Mouse (Mus musculus): ENCODE data around the gene Runx2. TPM values are rescaled to one million over a fixed set of nuclear protein-coding genes. Genes with fewer than 3 reads are reported as not detected.

Runx2 gene
- total and polyA plus RNA-seq, 3 experiments = not detected

- Histone ChIP-seq H3K27ac (ENCODE audit: control insufficient read depth, low read depth, low read length) (no peak overlapping the region), H3K9ac (ENCODE audit: control insufficient read depth, low read depth, low read length, poor library complexity, severe bottlenecking) (no peak overlapping the region), H3K4me3 (ENCODE audit: control insufficient read depth in 1 of 2, insufficient read depth in 1 of 2, low read depth in 2 of 2, low read length in 2 of 2) (no peak overlapping the region), H3K79me2 (ENCODE audit: control insufficient read depth, insufficient read depth, low read length, poor library complexity) (no peaks in the 10 kb centered on the region), H3K27me3 (ENCODE audit: control insufficient read depth in 1 of 2, insufficient read depth in 2 of 2, low read length in 2 of 2) (no peaks in the 10 kb centered on the region), H3K36me3 (ENCODE audit: control insufficient read depth in 1 of 2, insufficient read depth in 2 of 2, low read length in 2 of 2) (no peaks in the 10 kb centered on the region), H3K9me3 (replicated peaks; ENCODE audit: insufficient read depth, low read length) (no peaks in the 10 kb centered on the region), H3K4me1 (ENCODE audit: control insufficient read depth in 1 of 2, insufficient read depth in 2 of 2, low read length in 2 of 2) (no peaks in the 10 kb centered on the region)
- no peak for DNase-seq (ENCODE audit: low read depth, low spot score)
- TF ChIP-seq HCFC1 (IDR thresholded peaks at IDR 0.05; ENCODE audit: low read depth, low read length) = no peak
- TF ChIP-seq JUND (IDR thresholded peaks at IDR 0.05; ENCODE audit: low read depth, low read length) = no peak
- no peak for TF ChIP-seq ZMIZ1 (IDR thresholded peaks at IDR 0.05; ENCODE audit: low read depth, low read length)
- TF ChIP-seq KAT2A (conservative IDR thresholded peaks at IDR 0.05; ENCODE audit: low read depth, low read length) = no peak
- TF ChIP-seq MAFK (IDR thresholded peaks at IDR 0.05; ENCODE audit: borderline replicate concordance, low read depth, low read length) = no peak
- TF ChIP-seq NELFE (IDR thresholded peaks at IDR 0.05; ENCODE audit: low read depth, low read length) = no peak
- no peak for TF ChIP-seq SMC3 (IDR thresholded peaks at IDR 0.05; ENCODE audit: low read depth, low read length)
- no peak for TF ChIP-seq POLR2AphosphoS5 (IDR thresholded peaks at IDR 0.05; ENCODE audit: borderline replicate concordance, low read depth, low read length)
These were observed 249.2 kb downstream of the Runx2 start for GRCm38 (mm10) chr17:44565311-44565831.

GRCm38 (mm10) chr17:44564611-44565198, 249.9 kb downstream of the Runx2 start:
- Histone ChIP-seq H3K4me3 (ENCODE audit: control insufficient read depth in 1 of 2, insufficient read depth in 1 of 2, low read depth in 2 of 2, low read length in 2 of 2) (no peak overlapping the region), H3K9me3 (replicated peaks; ENCODE audit: insufficient read depth, low read length) (no peaks in the 10 kb centered on the region), H3K27me3 (ENCODE audit: control insufficient read depth in 1 of 2, insufficient read depth in 2 of 2, low read length in 2 of 2) (no peaks in the 10 kb centered on the region), H3K79me2 (ENCODE audit: control insufficient read depth, insufficient read depth, low read length, poor library complexity) (no peaks in the 10 kb centered on the region), H3K36me3 (ENCODE audit: control insufficient read depth in 1 of 2, insufficient read depth in 2 of 2, low read length in 2 of 2) (no peaks in the 10 kb centered on the region), H3K9ac (ENCODE audit: control insufficient read depth, low read depth, low read length, poor library complexity, severe bottlenecking) (no peak overlapping the region), H3K27ac (ENCODE audit: control insufficient read depth, low read depth, low read length) (no peak overlapping the region), H3K4me1 (ENCODE audit: control insufficient read depth in 1 of 2, insufficient read depth in 2 of 2, low read length in 2 of 2) (no peaks in the 10 kb centered on the region)
- no peak for DNase-seq (ENCODE audit: low read depth, low spot score)
- TF ChIP-seq CHD2 (IDR thresholded peaks at IDR 0.05; ENCODE audit: low read length) (no peak), ELF1 (IDR thresholded peaks at IDR 0.05; ENCODE audit: low read depth, low read length) (no peak)

- TF ChIP-seq SMC3 (IDR thresholded peaks at IDR 0.05; ENCODE audit: low read depth, low read length) (no peak), TBP (IDR thresholded peaks at IDR 0.05; ENCODE audit: low read depth, low read length) (no peak), RCOR1 (IDR thresholded peaks at IDR 0.05; ENCODE audit: low read depth, low read length) (no peak), MXI1 (IDR thresholded peaks at IDR 0.05; ENCODE audit: low read depth, low read length) (no peak)
- Histone ChIP-seq H3K9ac (ENCODE audit: control insufficient read depth, low read depth, low read length, poor library complexity, severe bottlenecking) (no peak overlapping the region), H3K4me1 (ENCODE audit: control insufficient read depth in 1 of 2, insufficient read depth in 2 of 2, low read length in 2 of 2) (no peaks in the 10 kb centered on the region), H3K9me3 (replicated peaks; ENCODE audit: insufficient read depth, low read length) (no peaks in the 10 kb centered on the region), H3K79me2 (ENCODE audit: control insufficient read depth, insufficient read depth, low read length, poor library complexity) (no peaks in the 10 kb centered on the region), H3K27me3 (ENCODE audit: control insufficient read depth in 1 of 2, insufficient read depth in 2 of 2, low read length in 2 of 2) (no peaks in the 10 kb centered on the region; a peak in 1 of 4 replicates), H3K27ac (ENCODE audit: control insufficient read depth, low read depth, low read length) (no peak overlapping the region), H3K36me3 (ENCODE audit: control insufficient read depth in 1 of 2, insufficient read depth in 2 of 2, low read length in 2 of 2) (no peaks in the 10 kb centered on the region), H3K4me3 (ENCODE audit: control insufficient read depth in 1 of 2, insufficient read depth in 1 of 2, low read depth in 2 of 2, low read length in 2 of 2) (no peak overlapping the region)
- no peak for DNase-seq (ENCODE audit: low read depth, low spot score)
These were observed 254.6 kb downstream of the Runx2 start for GRCm38 (mm10) chr17:44560016-44560415.
